Mouse (Mus musculus) right cerebral cortex, postnatal 25 days (tissue): Measurements from ENCODE around the gene Gm609.

Experiments
- DNase-seq: peaks from one replicate; pipeline ENCODE4 v3.0.0; 2022

Gm609 gene

GRCm38 (mm10) chr16:45391680-45392079 is 101.1 kb downstream of the Gm609 start:
- DNase-seq, result no peak

DNA sequence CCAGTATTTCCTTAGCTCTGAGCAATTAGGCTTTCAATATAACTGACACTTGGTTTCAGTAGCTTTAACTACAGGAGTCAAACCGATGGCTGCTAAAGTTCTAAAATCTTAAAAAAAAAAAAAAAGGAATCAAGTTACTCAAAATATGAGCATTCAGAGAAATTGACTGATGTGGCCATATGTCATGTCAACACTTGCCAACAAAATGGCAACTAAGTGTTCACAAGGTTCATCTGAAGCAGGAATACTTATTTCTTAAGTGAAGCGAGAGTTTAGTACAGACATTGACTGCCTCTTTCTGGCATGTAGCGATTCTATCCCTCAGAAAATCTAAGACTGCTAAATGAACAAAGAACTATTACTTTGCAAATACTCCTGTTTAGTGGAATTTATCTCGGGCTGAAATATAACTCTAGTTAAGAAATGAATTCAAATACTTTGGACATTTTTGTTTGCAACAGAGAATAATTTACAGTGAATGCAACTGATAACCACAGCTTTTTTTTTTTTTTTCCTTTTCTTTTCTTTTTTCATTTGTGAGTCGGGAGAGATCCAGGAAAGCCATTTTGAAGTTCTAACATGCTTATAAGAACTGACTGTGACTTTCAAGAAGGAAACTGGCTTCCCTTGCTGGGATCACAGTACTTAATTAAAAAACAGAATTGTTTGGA is 102.3 kb downstream of the Gm609 start:
- DNase-seq, result no peak

DNA sequence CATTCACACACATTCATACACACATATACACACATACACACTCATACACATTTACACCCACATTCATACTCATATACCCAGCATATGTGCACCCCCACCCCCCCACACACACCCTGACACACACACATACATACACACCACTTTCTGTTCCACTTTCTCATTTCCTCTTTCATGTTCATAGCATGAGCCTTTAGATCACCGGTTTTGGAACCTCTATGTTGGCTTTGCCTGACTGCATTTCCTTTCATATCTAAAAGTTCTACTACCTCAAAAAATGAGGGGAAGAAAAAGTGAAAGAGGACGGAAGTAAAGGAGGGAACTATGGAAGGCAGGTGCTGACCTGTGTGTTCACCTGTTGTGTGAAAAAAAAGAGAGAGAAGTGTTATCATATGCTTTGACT is 102.9 kb downstream of the Gm609 start:
- DNase-seq, result no peak

GRCm38 (mm10) chr16:45389041-45389440 is 103.7 kb downstream of the Gm609 start:
- no peak for DNase-seq

- no peak for DNase-seq
Measured at GRCm38 (mm10) chr16:45381811-45382210, 111.0 kb downstream of the Gm609 start.

DNA sequence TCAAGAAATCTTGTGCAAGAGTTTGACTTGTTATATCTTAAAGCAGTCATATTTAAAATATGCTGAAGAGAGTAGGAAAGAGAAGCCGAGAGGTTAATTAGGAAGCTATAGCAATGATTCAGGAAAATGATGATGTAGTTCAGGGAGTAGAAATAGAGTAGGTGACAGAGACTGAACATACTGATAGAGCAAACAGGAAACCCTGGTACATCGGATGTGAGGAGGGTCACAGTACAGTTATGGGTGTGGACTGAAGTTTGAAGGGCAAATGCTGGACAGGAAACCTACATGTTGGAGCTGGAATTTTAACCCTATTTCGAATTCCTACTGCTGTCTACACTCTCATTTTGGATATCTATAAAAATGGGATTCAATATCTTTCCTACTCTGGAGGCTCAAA is 113.8 kb downstream of the Gm609 start:
- DNase-seq, result no peak

DNA sequence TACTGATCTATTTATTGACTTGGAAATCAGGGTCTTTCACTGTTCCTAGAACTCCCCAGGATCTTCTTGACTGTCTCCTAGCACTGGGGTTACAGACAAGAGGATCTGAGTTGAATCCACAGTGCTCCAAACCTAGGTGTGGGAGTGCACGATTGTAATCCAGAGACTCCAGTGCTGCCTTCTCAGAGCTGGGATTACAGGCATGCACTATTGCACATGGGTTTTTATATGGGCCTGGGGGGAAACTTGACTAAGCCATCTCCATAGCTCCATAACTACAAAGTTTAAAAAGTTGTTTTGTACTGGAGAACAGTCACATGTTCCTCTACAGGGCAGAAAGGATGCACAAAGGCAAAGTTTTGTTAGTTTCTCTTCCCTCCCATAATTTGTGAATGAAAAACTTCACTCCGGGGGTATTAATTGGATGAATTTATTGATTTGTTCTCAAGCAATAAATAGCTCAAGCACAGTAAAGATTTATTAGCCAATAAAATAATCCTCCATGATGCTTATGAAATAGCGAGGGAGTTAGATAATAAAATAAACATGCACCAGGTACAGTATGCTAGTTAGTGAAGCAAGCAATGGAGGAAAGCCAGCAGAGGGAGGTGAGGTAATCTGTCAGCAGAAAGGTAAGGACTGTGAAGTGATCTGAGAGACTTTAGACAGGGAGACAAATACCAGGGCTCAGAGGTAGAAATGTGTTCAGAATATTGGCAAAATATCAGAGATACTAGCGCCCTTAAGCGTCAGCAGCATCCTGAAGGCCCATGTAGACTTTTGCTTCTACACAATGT is 114.4 kb downstream of the Gm609 start:
- DNase-seq, result no peak

GRCm38 (mm10) chr16:45377332-45377731 is 115.4 kb downstream of the Gm609 start:
- DNase-seq, result no peak

- no peak for DNase-seq
Measured at GRCm38 (mm10) chr16:45376812-45377211, 116.0 kb downstream of the Gm609 start.

DNA sequence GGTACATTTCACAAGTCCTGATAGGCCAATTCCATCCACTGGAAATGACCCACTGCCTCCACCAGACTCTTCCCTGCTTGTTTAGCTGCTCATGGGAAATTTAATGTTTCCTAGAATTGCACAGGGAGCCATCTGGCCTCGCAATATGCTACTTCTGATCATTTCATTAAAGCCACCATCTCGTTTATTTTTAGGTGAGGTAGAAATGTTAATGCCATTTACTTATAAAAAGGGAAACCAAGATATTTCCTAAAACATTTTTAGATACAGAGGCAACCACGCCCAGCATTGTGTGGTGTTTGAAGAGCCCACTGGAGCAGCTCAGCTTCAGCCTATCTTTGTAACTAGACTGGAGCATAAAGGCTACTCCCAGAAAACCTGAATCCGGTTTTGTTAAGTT is 116.5 kb downstream of the Gm609 start:
- no peak for DNase-seq

DNA sequence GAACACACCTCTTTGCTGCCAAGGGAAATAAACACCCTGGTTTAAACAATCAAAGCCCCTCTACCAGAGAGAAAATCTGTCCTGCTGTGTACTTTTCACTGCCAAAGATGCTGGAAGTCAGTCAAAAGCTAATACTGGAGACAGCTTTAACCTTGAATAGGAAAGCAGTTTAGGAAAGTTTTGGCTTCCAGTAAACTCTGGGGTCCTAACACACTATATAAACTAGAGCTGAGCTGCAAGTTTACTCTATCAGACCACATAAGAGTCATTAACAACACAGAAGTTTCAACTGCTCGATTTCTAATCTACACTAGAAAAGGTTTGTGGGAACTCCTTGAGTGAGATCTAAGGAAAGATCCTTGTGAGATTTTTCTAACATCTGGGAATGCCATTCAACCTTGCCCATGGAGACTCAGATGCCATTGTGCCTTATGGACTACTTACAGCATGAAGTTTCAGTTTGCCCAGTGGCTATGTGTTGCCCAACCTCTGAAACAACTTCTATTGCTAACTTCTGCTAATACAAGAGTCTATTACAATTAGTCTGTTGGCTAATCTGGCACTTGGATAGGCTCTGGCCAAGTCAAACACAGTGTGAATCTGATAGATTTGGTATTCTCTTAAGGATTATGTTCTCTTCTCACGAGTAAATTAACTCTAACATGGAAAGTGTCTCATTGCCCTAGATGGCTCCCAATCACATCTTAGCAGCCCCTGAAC is 117.1 kb downstream of the Gm609 start:
- DNase-seq, result no peak

DNA sequence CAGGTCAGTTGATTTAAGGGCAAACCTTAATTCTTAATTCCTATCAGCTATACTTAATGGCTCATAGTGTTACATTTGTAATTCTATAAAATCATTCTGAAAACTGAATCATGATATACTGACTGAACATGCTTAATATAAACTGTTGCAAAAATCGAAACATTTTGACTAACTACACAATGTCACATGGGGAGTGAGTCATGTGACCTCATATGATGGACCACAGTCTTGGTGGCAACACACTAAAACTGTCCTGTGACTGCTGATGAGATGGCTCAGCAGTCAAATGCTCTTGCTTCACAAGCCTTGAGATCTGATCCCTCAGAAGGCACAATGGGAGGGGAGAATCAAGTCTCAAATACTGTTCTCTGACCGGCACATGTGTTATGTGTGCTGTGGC is 118.7 kb downstream of the Gm609 start:
- no peak for DNase-seq

DNA sequence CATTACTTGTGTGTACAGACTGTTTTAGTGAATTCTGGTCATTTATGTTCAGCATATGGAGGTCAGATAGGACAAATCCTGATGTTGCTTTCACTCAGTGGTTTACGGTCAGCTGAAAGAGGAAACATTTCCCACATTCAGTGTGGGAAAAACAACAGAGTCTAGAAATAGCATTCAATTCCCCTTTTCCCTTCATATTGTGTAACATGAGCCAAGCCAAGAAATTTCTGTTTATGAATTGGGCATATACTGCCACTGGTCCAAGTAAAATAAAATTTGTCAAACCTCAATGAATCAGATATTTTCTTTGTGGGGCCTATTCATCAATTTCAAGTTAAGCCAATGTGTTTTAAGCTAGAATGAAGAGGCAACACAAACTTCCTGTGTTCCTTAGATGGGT is 121.7 kb downstream of the Gm609 start:
- DNase-seq, result no peak

- no peak for DNase-seq
Measured at GRCm38 (mm10) chr16:45369285-45369965, 123.3 kb downstream of the Gm609 start.

DNA sequence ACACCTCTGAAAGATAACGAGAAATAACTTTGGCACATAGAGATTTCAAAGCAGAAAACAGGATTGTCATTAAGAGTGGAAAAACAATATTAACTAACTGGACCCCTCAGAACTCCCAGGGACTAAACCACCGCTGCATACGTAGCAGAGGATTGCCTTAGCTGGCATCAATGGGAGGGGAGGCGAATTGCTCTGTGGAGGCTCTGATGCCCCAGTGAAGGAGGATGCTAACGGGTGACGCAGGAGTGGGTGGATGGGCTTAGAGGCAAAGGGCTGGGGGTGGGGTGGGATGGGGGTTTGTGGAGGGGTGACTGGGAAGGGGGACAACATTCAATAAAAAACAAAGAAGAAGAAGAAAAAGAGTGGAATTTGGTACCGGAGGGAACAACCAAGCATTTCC is 126.7 kb downstream of the Gm609 start:
- no peak for DNase-seq

GRCm38 (mm10) chr16:45365353-45365752 is 127.4 kb downstream of the Gm609 start:
- DNase-seq, result no peak

DNA sequence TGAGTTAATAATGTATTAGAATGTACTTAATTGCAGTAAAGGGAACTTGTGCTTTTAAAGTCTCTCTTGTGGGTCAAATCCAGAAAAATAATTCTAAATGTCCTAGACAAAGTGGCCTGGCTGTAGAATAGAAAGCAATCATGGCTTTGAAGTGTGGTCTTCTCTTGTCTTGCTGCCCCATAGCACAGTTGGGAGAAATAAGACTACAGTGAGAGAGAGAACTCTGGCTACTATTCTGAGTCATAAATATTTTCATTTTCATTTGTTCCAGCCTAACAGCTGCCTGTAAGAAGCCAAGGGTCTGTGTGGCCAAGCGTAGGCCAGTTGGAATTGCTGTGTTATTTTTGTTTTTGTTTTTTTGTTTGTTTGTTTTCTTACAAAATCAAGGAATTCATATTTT is 128.1 kb downstream of the Gm609 start:
- no peak for DNase-seq

DNA sequence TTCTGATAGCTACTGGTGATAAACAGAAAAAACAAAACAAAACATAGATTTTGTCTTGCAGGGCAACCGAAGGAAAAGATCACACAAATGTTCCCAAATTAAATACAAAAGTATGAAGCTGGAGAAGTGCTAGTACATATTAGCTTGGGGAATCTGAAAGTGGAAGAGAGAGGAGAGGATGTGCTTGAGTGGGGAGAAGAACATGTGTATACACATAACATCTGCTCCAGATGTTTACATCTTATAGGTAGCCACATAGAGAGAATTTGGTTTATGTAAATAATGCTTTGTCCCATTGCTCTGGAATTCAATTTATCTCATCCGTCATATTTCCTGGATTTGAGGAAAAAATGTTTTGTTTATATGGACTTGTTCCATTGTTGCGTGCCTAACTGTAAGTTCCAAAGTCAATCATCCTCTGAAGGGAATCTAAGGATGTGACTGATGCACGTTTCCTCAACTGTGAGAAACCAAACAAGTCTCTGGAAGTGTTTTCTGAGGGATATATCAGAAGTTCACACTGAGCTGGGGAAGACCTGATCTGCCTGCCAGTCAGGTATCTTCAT is 129.2 kb downstream of the Gm609 start:
- no peak for DNase-seq
